Mouse (Mus musculus): Measurements from ENCODE around the gene Aars. TPM values are rescaled to one million over a fixed set of nuclear protein-coding genes. Genes with fewer than 3 reads are reported as not detected.
A peak's percentile ranks its signal among the peaks of the same experiment; 100 is the strongest.
"Not testable (repeated sequence)": the region's sequence is repeated elsewhere in the genome, so short reads cannot be mapped to it uniquely, and the experiment has no call there.

The Aars gene
- polyA plus RNA-seq, 2 experiments: 30.2 to 46.7 TPM

- Histone ChIP-seq H3K36me3 (replicated peaks; ENCODE audit: control insufficient read depth, insufficient read depth, low read depth) (no peaks in the 10 kb centered on the region), H3K4me1 (replicated peaks; ENCODE audit: control insufficient read depth in 2 of 2, insufficient read depth in 2 of 2, low read length in 1 of 2) (no peaks in the 10 kb centered on the region), H3K27ac (no peak overlapping the region), H3K27me3 (ENCODE audit: control insufficient read depth, insufficient read depth, low read length) (no peaks in the 10 kb centered on the region), H3K9ac (replicated peaks) (no peak overlapping the region), H3K4me2 (ENCODE audit: low read depth) (no peak overlapping the region), H3K9me3 (ENCODE audit: control insufficient read depth, low read length) (no peaks in the 10 kb centered on the region), H3K4me3 (ENCODE audit: insufficient read depth in 1 of 2, low read depth in 2 of 2, low read length in 2 of 2) (no peak overlapping the region)
- ATAC-seq (ENCODE audit: insufficient read depth): no peak
- no peak for DNase-seq (ENCODE audit: low read depth in 3 of 3, low spot score in 3 of 3)
- WGBS (ENCODE audit: insufficient replicate concordance): 39% methylated on average over 6 of the region's 6 CpGs
- TF ChIP-seq CTCF (IDR thresholded peaks at IDR 0.05; ENCODE audit: low read depth): peak; percentile 49; the same call in 1 of the 2 replicates
- TF ChIP-seq EP300 (IDR thresholded peaks at IDR 0.05; ENCODE audit: low read depth): no peak
Observed at GRCm38 (mm10) chr8:111079861-111080271, 46.9 kb downstream of the Aars start.

GRCm38 (mm10) chr8:111081580-111082258 is 48.8 kb downstream of the Aars start:
- H3K36me3 ChIP-seq (replicated peaks; ENCODE audit: control insufficient read depth, insufficient read depth, low read depth): no peaks in the 10 kb centered on the region
- no peaks in the 10 kb centered on the region for H3K9me3 ChIP-seq (ENCODE audit: control insufficient read depth, low read length)
- H3K4me2 ChIP-seq (ENCODE audit: low read depth): no peak overlapping the region
- ATAC-seq (ENCODE audit: insufficient read depth): no peak
- H3K9ac ChIP-seq (replicated peaks): no peak overlapping the region
- H3K27ac ChIP-seq: no peak overlapping the region
- no peak overlapping the region for H3K4me3 ChIP-seq (ENCODE audit: insufficient read depth in 1 of 2, low read depth in 2 of 2, low read length in 2 of 2)
- 62% methylated on average over 12 of the region's 12 CpGs for WGBS (ENCODE audit: insufficient replicate concordance)
- no peaks in the 10 kb centered on the region for H3K27me3 ChIP-seq (ENCODE audit: control insufficient read depth, insufficient read depth, low read length)
- no peak for DNase-seq (ENCODE audit: low read depth in 3 of 3, low spot score in 3 of 3)
- TF ChIP-seq EP300 (IDR thresholded peaks at IDR 0.05; ENCODE audit: low read depth): no peak
- TF ChIP-seq CTCF (IDR thresholded peaks at IDR 0.05; ENCODE audit: low read depth): no peak
- no peaks in the 10 kb centered on the region for H3K4me1 ChIP-seq (replicated peaks; ENCODE audit: control insufficient read depth in 2 of 2, insufficient read depth in 2 of 2, low read length in 1 of 2)

- H3K9me3 ChIP-seq (ENCODE audit: control insufficient read depth, low read length); H3K4me2 ChIP-seq (ENCODE audit: low read depth); H3K36me3 ChIP-seq (replicated peaks; ENCODE audit: control insufficient read depth, insufficient read depth, low read depth); H3K4me3 ChIP-seq (ENCODE audit: insufficient read depth in 1 of 2, low read depth in 2 of 2, low read length in 2 of 2); H3K9ac ChIP-seq (replicated peaks); ATAC-seq (ENCODE audit: insufficient read depth); H3K4me1 ChIP-seq (replicated peaks; ENCODE audit: control insufficient read depth in 2 of 2, insufficient read depth in 2 of 2, low read length in 1 of 2); H3K27me3 ChIP-seq (ENCODE audit: control insufficient read depth, insufficient read depth, low read length); DNase-seq (ENCODE audit: low read depth in 3 of 3, low spot score in 3 of 3); H3K27ac ChIP-seq: not testable (repeated sequence)
- 70% methylated on average over 5 of the region's 5 CpGs for WGBS (ENCODE audit: insufficient replicate concordance)
Observed at GRCm38 (mm10) chr8:111083936-111084335, 51.0 kb downstream of the Aars start.

- Histone ChIP-seq H3K27me3 (ENCODE audit: control insufficient read depth, insufficient read depth, low read length) (no peaks in the 10 kb centered on the region), H3K9me3 (ENCODE audit: control insufficient read depth, low read length) (no peaks in the 10 kb centered on the region), H3K4me1 (replicated peaks; ENCODE audit: control insufficient read depth in 2 of 2, insufficient read depth in 2 of 2, low read length in 1 of 2) (peaks cover 2 to 7% of the 10 kb centered on the region in 2 experiments; a peak in 2 of 4 replicates), H3K27ac (no peak overlapping the region), H3K4me2 (ENCODE audit: low read depth) (no peak overlapping the region), H3K36me3 (replicated peaks; ENCODE audit: control insufficient read depth, insufficient read depth, low read depth) (no peaks in the 10 kb centered on the region), H3K4me3 (ENCODE audit: insufficient read depth in 1 of 2, low read depth in 2 of 2, low read length in 2 of 2) (no peak overlapping the region), H3K9ac (replicated peaks) (no peak overlapping the region)
- 6% methylated on average over 2 of the region's 2 CpGs for WGBS (ENCODE audit: insufficient replicate concordance)
- ATAC-seq (ENCODE audit: insufficient read depth) (no peak), DNase-seq (ENCODE audit: low read depth in 3 of 3, low spot score in 3 of 3) (peak; percentile 47 to 56 (median 56))
- TF ChIP-seq EP300 (IDR thresholded peaks at IDR 0.05; ENCODE audit: low read depth) (no peak), CTCF (IDR thresholded peaks at IDR 0.05; ENCODE audit: low read depth) (peak; percentile 89)
Observed at GRCm38 (mm10) chr8:111090126-111090525, 57.2 kb downstream of the Aars start.

DNA sequence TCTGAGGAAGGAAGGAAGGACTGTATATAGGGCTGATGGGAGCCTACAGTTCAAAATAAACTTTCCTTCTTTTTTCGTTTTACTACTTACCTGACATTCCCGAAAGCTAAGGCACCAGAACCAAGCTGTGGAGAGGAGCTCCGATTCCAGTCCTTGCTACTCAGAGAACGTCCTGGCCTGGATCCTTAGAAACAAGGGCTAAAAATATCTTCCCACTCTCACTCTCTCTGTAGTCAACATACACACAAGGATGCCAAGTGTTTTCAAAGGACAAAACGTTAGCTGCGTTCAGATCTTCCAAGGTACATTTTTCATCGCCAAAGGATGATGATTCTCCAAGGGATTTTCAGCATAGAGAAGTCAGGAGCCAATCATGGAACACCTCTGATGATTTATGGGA is 58.8 kb downstream of the Aars start:
- Histone ChIP-seq H3K4me2 (ENCODE audit: low read depth) (no peak overlapping the region), H3K27ac (no peak overlapping the region), H3K4me1 (replicated peaks; ENCODE audit: control insufficient read depth in 2 of 2, insufficient read depth in 2 of 2, low read length in 1 of 2) (peaks cover 2 to 7% of the 10 kb centered on the region in 2 experiments; a peak in 2 of 4 replicates), H3K9me3 (ENCODE audit: control insufficient read depth, low read length) (no peaks in the 10 kb centered on the region), H3K27me3 (ENCODE audit: control insufficient read depth, insufficient read depth, low read length) (no peaks in the 10 kb centered on the region), H3K9ac (replicated peaks) (no peak overlapping the region), H3K4me3 (ENCODE audit: insufficient read depth in 1 of 2, low read depth in 2 of 2, low read length in 2 of 2) (no peak overlapping the region), H3K36me3 (replicated peaks; ENCODE audit: control insufficient read depth, insufficient read depth, low read depth) (no peaks in the 10 kb centered on the region)
- ATAC-seq (ENCODE audit: insufficient read depth) (no peak), DNase-seq (ENCODE audit: low read depth in 3 of 3, low spot score in 3 of 3) (no peak)
- WGBS (ENCODE audit: insufficient replicate concordance): 70% methylated on average over 7 of the region's 7 CpGs
- TF ChIP-seq EP300 (IDR thresholded peaks at IDR 0.05; ENCODE audit: low read depth) (no peak), CTCF (IDR thresholded peaks at IDR 0.05; ENCODE audit: low read depth) (no peak)

GRCm38 (mm10) chr8:111092326-111092725 is 59.4 kb downstream of the Aars start, which contains the start of gene Clec18a:
TSS of gene Clec18a (minus strand) at chr8:111092426.
- not testable (repeated sequence) for H3K4me3 ChIP-seq (ENCODE audit: insufficient read depth in 1 of 2, low read depth in 2 of 2, low read length in 2 of 2); H3K27ac ChIP-seq; H3K9ac ChIP-seq (replicated peaks); H3K9me3 ChIP-seq (ENCODE audit: control insufficient read depth, low read length); DNase-seq (ENCODE audit: low read depth in 3 of 3, low spot score in 3 of 3); H3K4me2 ChIP-seq (ENCODE audit: low read depth); H3K4me1 ChIP-seq (replicated peaks; ENCODE audit: control insufficient read depth in 2 of 2, insufficient read depth in 2 of 2, low read length in 1 of 2); H3K36me3 ChIP-seq (replicated peaks; ENCODE audit: control insufficient read depth, insufficient read depth, low read depth); ATAC-seq (ENCODE audit: insufficient read depth); H3K27me3 ChIP-seq (ENCODE audit: control insufficient read depth, insufficient read depth, low read length)
- 74% methylated on average over 5 of the region's 6 CpGs for WGBS (ENCODE audit: insufficient replicate concordance)

Data from liver, embryonic 14.5 days (tissue).